16 mouse cellular contexts compared by ENCODE assay signal in the genomic region with DNA sequence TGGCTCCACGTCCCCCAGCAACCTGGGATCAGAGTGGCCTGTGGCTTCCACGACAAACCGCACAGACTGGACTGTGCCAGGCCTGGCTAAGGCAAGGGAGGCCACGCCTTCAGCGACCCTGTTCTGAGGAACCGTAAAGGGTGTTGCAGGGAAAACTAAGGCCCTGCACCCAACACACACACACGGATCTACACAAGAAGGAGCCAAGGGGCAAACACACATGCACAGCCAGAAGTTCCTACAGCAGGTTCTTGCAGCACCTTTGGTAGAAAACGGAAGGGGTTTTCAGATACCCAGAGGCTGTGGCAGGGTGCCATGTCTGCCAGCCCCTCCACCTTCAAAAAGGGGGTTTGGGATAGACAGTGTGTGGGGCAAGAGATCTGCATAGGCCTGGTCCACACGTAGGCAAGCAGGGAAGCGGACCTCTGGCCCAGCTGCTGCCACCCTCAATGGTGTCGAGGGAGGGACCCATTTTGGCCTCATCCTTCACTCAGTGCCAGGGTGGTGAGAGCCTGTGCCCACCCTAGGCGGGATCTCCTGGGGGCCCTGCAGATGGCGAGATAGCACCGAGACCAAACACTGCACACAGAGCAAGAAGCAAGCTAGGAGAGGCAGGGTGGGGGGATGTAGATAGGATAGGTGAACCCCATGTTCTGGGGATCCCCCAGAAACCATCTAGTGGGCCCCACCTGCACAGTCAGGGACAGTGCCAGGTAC. TPM values are rescaled to one million over a fixed set of nuclear protein-coding genes. Genes with fewer than 3 reads are reported as not detected.
DNase-seq lines count a peak whose midpoint lies in the region; ATAC-seq and TF ChIP-seq lines count a peak whose summit lies in the region.
"Had no signal": no experiment of that assay in that cellular context is flagged by ENCODE, and none has a peak within 500 bp of the region (broad histone marks: within the 10 kb centered on the region; RNA-seq: fewer than 3 reads in every experiment).

No protein-coding gene starts in this region.

- H3K4me1 ChIP-seq in embryonic fibroblast, embryonic 13.5 days (ENCODE audit: control insufficient read depth, insufficient read depth, low read length): no peaks in the 10 kb centered on the region
- H3K4me1 ChIP-seq in neural tube, embryonic 13.5 days (replicated peaks): peaks cover 85% of the 10 kb centered on the region

- H3K4me3 ChIP-seq in layer of hippocampus, adult 2 months: peak overlapping the region; percentile 46
- no peak overlapping the region for H3K4me3 ChIP-seq in embryonic fibroblast, embryonic 13.5 days (ENCODE audit: insufficient read depth, low read length)
- H3K4me3 ChIP-seq in neural tube, embryonic 13.5 days: no peak overlapping the region
- H3K4me3 ChIP-seq: limb, embryonic 12.5 days; stomach, embryonic 15.5 days had no signal

- ATAC-seq in neural tube, embryonic 13.5 days (ENCODE audit: low read depth): no peak

- peaks cover 55% of the 10 kb centered on the region for H3K36me3 ChIP-seq in neural tube, embryonic 13.5 days

- DNase-seq in layer of hippocampus, adult 2 months (ENCODE audit: low spot score in 2 of 2): no peak
- DNase-seq in layer of hippocampus, adult 11-12 months (ENCODE audit: low spot score): no peak
- peak; percentile 67 for DNase-seq in cerebellum, adult 9-11 months
- DNase-seq in lung, postnatal 4 days: no peak
- no peak for DNase-seq in Muller cell, postnatal 12 days (ENCODE audit: inconsistent ontology term)
- DNase-seq: heart, adult 11 months; heart, postnatal 36 days; kidney, adult 9 months; lung, adult 18-20 months had no signal

- H3K27ac ChIP-seq in layer of hippocampus, adult 2 months: peak overlapping the region; percentile 82
- no peak overlapping the region for H3K27ac ChIP-seq in embryonic fibroblast, embryonic 13.5 days (ENCODE audit: insufficient read depth, low read length)
- no peak overlapping the region for H3K27ac ChIP-seq in neural tube, embryonic 13.5 days (replicated peaks)
- H3K27ac ChIP-seq: limb, embryonic 12.5 days; stomach, embryonic 15.5 days had no signal

- H3K4me2 ChIP-seq in neural tube, embryonic 13.5 days: no peak overlapping the region
- H3K4me2 ChIP-seq: limb, embryonic 12.5 days had no signal

- no peaks in the 10 kb centered on the region for H3K27me3 ChIP-seq in neural tube, embryonic 13.5 days
- H3K27me3 ChIP-seq: limb, embryonic 12.5 days; stomach, embryonic 15.5 days had no signal

- 0 out of 2 replicates have a peak, but pooled peaks have one; percentile 24 for TF ChIP-seq POLR2A in embryonic fibroblast, embryonic 13.5 days (IDR thresholded peaks at IDR 0.05; ENCODE audit: low read depth, low read length)

- H3K9me3 ChIP-seq in neural tube, embryonic 13.5 days: no peaks in the 10 kb centered on the region
- H3K9me3 ChIP-seq: limb, embryonic 12.5 days; stomach, embryonic 15.5 days had no signal

- WGBS in neural tube, embryonic 13.5 days: 92% methylated on average over 14 of the region's 14 CpGs

- no peak for TF ChIP-seq CTCF in layer of hippocampus, adult 2 months (conservative IDR thresholded peaks at IDR 0.05)
- TF ChIP-seq CTCF in embryonic fibroblast, embryonic 13.5 days (IDR thresholded peaks at IDR 0.05; ENCODE audit: borderline replicate concordance, insufficient read depth, low read length): no peak

- H3K9ac ChIP-seq in neural tube, embryonic 13.5 days: peak overlapping the region; percentile 41; the same call in 1 of the 2 replicates
- H3K9ac ChIP-seq: limb, embryonic 12.5 days; stomach, embryonic 15.5 days had no signal

RNA-seq across cellular contexts. Expression of gene Npcd, which starts 6.8 kb away (rescaled TPM):
- 10 to 100 TPM; 11.9 to 22.4 TPM for total RNA-seq in layer of hippocampus, adult 2 months (2021)
- polyA plus RNA-seq in embryonic fibroblast, embryonic 13.5 days (2011; ENCODE audit: insufficient read length, low read depth, missing spikeins): 1.0 TPM in 1 of 2 replicates, not detected in the other
- polyA plus RNA-seq in neural tube, embryonic 13.5 days (2015; fragmentation: Nextera tagmentation; extraction: Ambion mirVana): 0.90 TPM in 1 of 2 replicates, not detected in the other
- total RNA-seq: megakaryocyte, adult 5-6 weeks had no signal
- polyA plus RNA-seq: forebrain, embryonic 11.5 days; limb, embryonic 12.5 days; neural tube, embryonic 11.5 days; stomach, embryonic 15.5 days had no signal

RNA-seq across cellular contexts. Expression of gene Cbx6, which starts 7.3 kb away (rescaled TPM):
- 100 to 1,000 TPM; 336 to 347 TPM for total RNA-seq in layer of hippocampus, adult 2 months (2021)
- polyA plus RNA-seq in embryonic fibroblast, embryonic 13.5 days (2011; ENCODE audit: insufficient read length, low read depth, missing spikeins): 63.7 and 89.0 TPM in 2 replicates
- polyA plus RNA-seq in neural tube, embryonic 13.5 days (2015; fragmentation: Nextera tagmentation; extraction: Ambion mirVana): 39.8 and 42.0 TPM in 2 replicates

RNA-seq across cellular contexts. Expression of gene Nptxr, which starts 22.7 kb away (rescaled TPM):
- 100 to 1,000 TPM; 756 to 804 TPM for total RNA-seq in layer of hippocampus, adult 2 months (2021)
- 7.5 and 9.7 TPM in 2 replicates for polyA plus RNA-seq in embryonic fibroblast, embryonic 13.5 days (2011; ENCODE audit: insufficient read length, low read depth, missing spikeins)
- 19.9 and 22.1 TPM in 2 replicates for polyA plus RNA-seq in neural tube, embryonic 13.5 days (2015; fragmentation: Nextera tagmentation; extraction: Ambion mirVana)

RNA-seq across cellular contexts. Expression of gene Dnal4, which starts 49.6 kb away (rescaled TPM):
- total RNA-seq in layer of hippocampus, adult 2 months (2021): 10 to 100 TPM; 55.5 to 64.8 TPM
- 20.9 and 25.2 TPM in 2 replicates for polyA plus RNA-seq in embryonic fibroblast, embryonic 13.5 days (2011; ENCODE audit: insufficient read length, low read depth, missing spikeins)
- 69.7 and 72.1 TPM in 2 replicates for polyA plus RNA-seq in neural tube, embryonic 13.5 days (2015; fragmentation: Nextera tagmentation; extraction: Ambion mirVana)
